Mouse (Mus musculus) liver, adult 2 months (tissue): ENCODE measurements around the gene Fbxo44.

Experiments
- CTCF ChIP-seq: fragments of 200-500 bp; IDR thresholded peaks from 2 replicates; pipeline ENCODE4 v1.5.1; 2011; ENCODE audit warnings: low read depth, low read length, control low read depth
- POLR2A ChIP-seq: fragments of 200-500 bp; IDR thresholded peaks from 2 replicates; pipeline ENCODE4 v1.6.1; 2011; ENCODE audit warnings: low read length, control low read depth; ENCODE audit not compliant: insufficient read depth; ENCODE audit errors: extremely low read depth

GRCm38 (mm10) chr4:148198721-148199120, 38.4 kb upstream of the Fbxo44 start:
- no peak for TF ChIP-seq CTCF
- no peak for TF ChIP-seq POLR2A
